Mouse (Mus musculus) hindbrain, embryonic 15.5 days (tissue): ENCODE measurements at regions not wholly inside any gene's neighbourhood (a gene's known extent, or its start where the extent isn't known, plus 50 kb on each side); places are given as distances from the start of the nearest gene placed in this dataset.

ENCODE experiments used
- ATAC-seq: fragments of 200-750 bp; cut with Nextera tagmentation; 2 replicates; pipeline ENCODE4 v1.8.0; 2017; ENCODE audit warnings: low read depth, moderate number of reproducible peaks, moderate TSS enrichment; ENCODE audit not compliant: low FRiP score
- H3K27ac ChIP-seq: fragments of 300-500 bp; sonication (generic); replicated peaks from 2 replicates; pipeline ENCODE4 v1.5.1; 2015; ENCODE audit warnings: mild to moderate bottlenecking, inconsistent platforms
- H3K27me3 ChIP-seq: fragments of 300-500 bp; sonication (generic); 2 replicates; pipeline ENCODE4 v1.6.1; 2015; ENCODE audit warnings: control low read depth, inconsistent platforms
- H3K36me3 ChIP-seq: fragments of 300-500 bp; sonication (generic); 2 replicates; pipeline ENCODE4 v1.6.1; 2015; ENCODE audit warnings: control low read depth, inconsistent platforms
- H3K4me1 ChIP-seq: fragments of 300-500 bp; sonication (generic); replicated peaks from 2 replicates; pipeline ENCODE4 v1.6.1; 2015; ENCODE audit warnings: control low read depth, inconsistent platforms
- H3K4me2 ChIP-seq: fragments of 300-500 bp; sonication (generic); 2 replicates; pipeline ENCODE4 v1.6.1; 2015; ENCODE audit warnings: moderate library complexity, mild to moderate bottlenecking, inconsistent platforms
- H3K4me3 ChIP-seq: fragments of 300-500 bp; sonication (generic); 2 replicates; pipeline ENCODE4 v1.5.1; 2015; ENCODE audit warnings: mild to moderate bottlenecking, inconsistent platforms
- H3K9ac ChIP-seq: fragments of 300-500 bp; sonication (generic); 2 replicates; pipeline ENCODE4 v1.6.1; 2015; ENCODE audit warnings: inconsistent platforms
- H3K9me3 ChIP-seq: fragments of 300-500 bp; sonication (generic); 2 replicates; pipeline ENCODE4 v1.6.1; 2016; ENCODE audit warnings: control low read depth, inconsistent platforms
- WGBS: fragments of 180-500 bp; shearing (Covaris S2); methylation state at CpG from one replicate; pipeline ENCODE4 v1.1.7; 2015; 5-methylcytosine and 5-hydroxymethylcytosine counted together

GRCm38 (mm10) chr8:89380436-89380835, 336.5 kb upstream of the Sall1 start:
- no peak overlapping the region for H3K4me2 ChIP-seq
- no peaks in the 10 kb centered on the region for H3K36me3 ChIP-seq
- H3K9ac ChIP-seq, result no peak overlapping the region
- WGBS, result 74% methylated on average over 9 of the region's 9 CpGs
- H3K27ac ChIP-seq, result no peak overlapping the region
- no peaks in the 10 kb centered on the region for H3K4me1 ChIP-seq
- no peaks in the 10 kb centered on the region for H3K27me3 ChIP-seq
- no peaks in the 10 kb centered on the region for H3K9me3 ChIP-seq
- H3K4me3 ChIP-seq, result no peak overlapping the region
- no peak for ATAC-seq

GRCm38 (mm10) chr8:89372761-89373160, 328.8 kb upstream of the Sall1 start:
- no peak overlapping the region for H3K4me3 ChIP-seq
- H3K9me3 ChIP-seq, result no peaks in the 10 kb centered on the region
- no peaks in the 10 kb centered on the region for H3K4me1 ChIP-seq
- no peaks in the 10 kb centered on the region for H3K36me3 ChIP-seq
- H3K9ac ChIP-seq, result no peak overlapping the region
- no peaks in the 10 kb centered on the region for H3K27me3 ChIP-seq
- no peak overlapping the region for H3K4me2 ChIP-seq
- WGBS, result 88% methylated on average over 3 of the region's 3 CpGs
- ATAC-seq, result no peak
- no peak overlapping the region for H3K27ac ChIP-seq

DNA sequence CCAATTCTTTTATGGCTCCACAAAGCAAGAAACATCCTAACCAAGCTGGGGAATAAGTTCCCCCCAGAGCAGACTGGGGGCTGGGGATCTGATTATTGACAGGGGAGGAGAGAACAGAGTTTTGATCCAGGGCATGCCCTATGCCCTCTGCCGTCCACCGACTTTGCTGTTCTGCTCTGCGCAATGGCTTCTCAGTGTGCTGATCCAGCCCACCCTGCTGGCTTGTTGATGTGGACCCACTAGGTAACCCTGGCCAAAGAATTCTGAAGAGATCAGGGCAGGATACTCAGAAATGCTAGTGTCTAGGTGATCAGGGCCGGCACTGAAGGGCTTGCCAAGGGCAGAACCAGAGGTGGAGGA, 327.8 kb upstream of the Sall1 start:
- no peak overlapping the region for H3K9ac ChIP-seq
- H3K4me3 ChIP-seq, result no peak overlapping the region
- no peak for ATAC-seq
- H3K4me2 ChIP-seq, result no peak overlapping the region
- no peaks in the 10 kb centered on the region for H3K4me1 ChIP-seq
- no peaks in the 10 kb centered on the region for H3K36me3 ChIP-seq
- 57% methylated on average over 4 of the region's 4 CpGs for WGBS
- no peaks in the 10 kb centered on the region for H3K9me3 ChIP-seq
- no peaks in the 10 kb centered on the region for H3K27me3 ChIP-seq
- no peak overlapping the region for H3K27ac ChIP-seq

DNA sequence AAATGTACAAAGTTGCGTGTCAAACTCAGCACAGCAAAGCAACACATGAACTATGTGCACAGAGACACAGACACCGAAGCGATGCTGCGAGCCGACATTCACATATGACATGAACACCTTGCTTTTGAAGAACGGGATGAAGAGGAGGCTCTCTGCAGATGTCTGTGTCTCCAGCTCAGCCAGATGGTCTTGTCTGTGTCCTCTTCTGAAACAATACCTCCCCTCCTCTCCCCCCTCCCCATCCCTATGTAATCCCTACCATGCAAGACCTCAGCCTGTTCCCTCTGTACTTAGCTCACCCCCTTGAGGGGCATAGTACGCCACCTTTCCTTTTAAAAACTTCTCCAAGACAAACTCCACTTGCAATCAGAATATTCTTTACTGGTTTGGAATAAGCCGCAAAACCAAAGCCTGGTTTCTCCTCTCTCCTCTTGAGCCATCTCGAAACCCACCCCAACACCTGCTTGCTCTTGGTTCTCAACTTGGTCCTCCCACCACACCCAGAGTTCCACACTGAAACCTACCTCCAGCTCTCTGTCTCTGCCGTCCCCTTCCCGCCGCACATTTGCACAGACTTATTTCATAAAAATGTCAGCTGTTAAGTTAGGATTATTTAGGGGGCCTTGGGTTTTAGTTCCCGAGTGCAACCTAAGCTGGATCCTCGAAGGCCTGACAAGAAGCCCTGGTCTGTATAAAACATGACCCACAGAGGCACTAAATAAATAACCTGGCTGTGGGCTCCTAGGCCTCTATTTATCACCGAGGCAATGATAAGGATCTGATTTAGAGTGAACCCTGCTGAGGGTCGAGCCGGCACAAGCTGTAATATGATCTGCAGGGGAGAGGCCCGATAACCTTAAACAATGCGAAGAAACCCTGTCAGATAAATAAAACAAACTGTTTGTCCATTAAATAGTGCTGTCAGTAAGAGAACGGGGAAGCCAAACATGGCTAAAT, 327.1 kb upstream of the Sall1 start:
- ATAC-seq, result no peak
- Histone ChIP-seq H3K27ac (no peak overlapping the region), H3K36me3 (no peaks in the 10 kb centered on the region), H3K9ac (no peak overlapping the region), H3K9me3 (no peaks in the 10 kb centered on the region), H3K27me3 (no peaks in the 10 kb centered on the region), H3K4me2 (no peak overlapping the region), H3K4me3 (no peak overlapping the region), H3K4me1 (no peaks in the 10 kb centered on the region)
- WGBS, result 66% methylated on average over 20 of the region's 20 CpGs

- H3K4me1 ChIP-seq, result no peaks in the 10 kb centered on the region
- no peak overlapping the region for H3K4me2 ChIP-seq
- 98% methylated on average over 3 of the region's 3 CpGs for WGBS
- H3K27ac ChIP-seq, result no peak overlapping the region
- no peak overlapping the region for H3K9ac ChIP-seq
- H3K27me3 ChIP-seq, result no peaks in the 10 kb centered on the region
- no peak for ATAC-seq
- H3K36me3 ChIP-seq, result no peaks in the 10 kb centered on the region
- no peak overlapping the region for H3K4me3 ChIP-seq
- no peaks in the 10 kb centered on the region for H3K9me3 ChIP-seq
These were observed 321.5 kb upstream of the Sall1 start for GRCm38 (mm10) chr8:89365430-89365829.

GRCm38 (mm10) chr8:89358411-89358810, 314.4 kb upstream of the Sall1 start:
- Histone ChIP-seq H3K4me1 (no peaks in the 10 kb centered on the region), H3K27ac (no peak overlapping the region), H3K9ac (no peak overlapping the region), H3K4me2 (no peak overlapping the region), H3K27me3 (no peaks in the 10 kb centered on the region), H3K36me3 (no peaks in the 10 kb centered on the region), H3K4me3 (no peak overlapping the region), H3K9me3 (no peaks in the 10 kb centered on the region)
- WGBS, result 77% methylated on average over 4 of the region's 4 CpGs
- ATAC-seq, result no peak

- H3K4me3 ChIP-seq, result no peak overlapping the region
- H3K36me3 ChIP-seq, result no peaks in the 10 kb centered on the region
- WGBS, result 77% methylated on average over 3 of the region's 3 CpGs
- no peak for ATAC-seq
- H3K27ac ChIP-seq, result no peak overlapping the region
- no peaks in the 10 kb centered on the region for H3K9me3 ChIP-seq
- no peaks in the 10 kb centered on the region for H3K27me3 ChIP-seq
- H3K4me1 ChIP-seq, result no peaks in the 10 kb centered on the region
- H3K9ac ChIP-seq, result no peak overlapping the region
- no peak overlapping the region for H3K4me2 ChIP-seq
These were observed 301.6 kb upstream of the Sall1 start for GRCm38 (mm10) chr8:89345547-89345946.

DNA sequence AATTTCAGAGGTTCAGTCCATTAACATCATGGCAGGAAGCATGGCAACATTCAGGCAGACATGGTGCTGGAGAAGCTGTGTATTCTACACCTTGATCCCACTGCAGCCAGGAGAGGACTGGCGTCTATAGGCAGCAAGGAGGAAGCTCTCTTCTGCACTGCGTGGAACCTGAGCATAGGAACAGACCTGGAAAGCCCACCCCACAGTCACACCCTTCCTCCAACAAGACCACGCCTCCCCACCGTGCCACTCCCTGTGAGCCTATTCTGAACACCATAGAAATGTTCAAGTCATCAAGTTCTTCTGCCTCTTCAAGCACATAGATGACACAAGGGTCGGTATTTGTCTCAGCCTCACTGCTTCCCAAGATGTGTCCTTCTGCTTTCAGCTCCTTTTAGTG, 297.7 kb upstream of the Sall1 start:
- Histone ChIP-seq H3K4me1 (no peaks in the 10 kb centered on the region), H3K9ac (no peak overlapping the region), H3K36me3 (no peaks in the 10 kb centered on the region), H3K4me2 (no peak overlapping the region), H3K27ac (no peak overlapping the region), H3K4me3 (no peak overlapping the region), H3K9me3 (no peaks in the 10 kb centered on the region), H3K27me3 (no peaks in the 10 kb centered on the region)
- 92% methylated on average over 5 of the region's 5 CpGs for WGBS
- no peak for ATAC-seq

DNA sequence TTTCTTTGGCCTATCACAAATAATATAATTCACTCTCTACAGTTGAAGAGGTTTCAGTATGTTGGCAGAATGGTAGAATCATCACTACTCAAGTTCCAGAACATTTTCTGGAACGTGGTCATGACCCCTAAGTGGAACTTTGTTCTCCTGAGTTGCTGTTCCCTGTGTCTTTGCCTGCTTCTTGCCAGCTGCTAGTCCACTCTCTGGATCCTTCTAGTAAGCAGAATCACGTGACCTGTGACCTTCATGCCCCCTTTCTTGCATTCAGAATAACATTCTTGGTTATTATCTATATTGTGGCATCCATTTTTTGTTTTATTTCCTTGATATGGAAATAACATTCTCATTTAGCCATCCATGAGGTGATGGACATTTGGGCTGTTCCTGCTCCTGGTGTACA, 291.5 kb upstream of the Sall1 start:
- Histone ChIP-seq H3K27ac (no peak overlapping the region), H3K9ac (no peak overlapping the region), H3K36me3 (no peaks in the 10 kb centered on the region), H3K4me2 (no peak overlapping the region), H3K9me3 (no peaks in the 10 kb centered on the region), H3K27me3 (no peaks in the 10 kb centered on the region), H3K4me3 (no peak overlapping the region), H3K4me1 (no peaks in the 10 kb centered on the region)
- 86% methylated on average over 2 of the region's 2 CpGs for WGBS
- ATAC-seq, result no peak

GRCm38 (mm10) chr8:89325751-89326351, 281.9 kb upstream of the Sall1 start:
- no peak overlapping the region for H3K4me2 ChIP-seq
- H3K36me3 ChIP-seq, result no peaks in the 10 kb centered on the region
- 76% methylated on average over 2 of the region's 2 CpGs for WGBS
- H3K27me3 ChIP-seq, result no peaks in the 10 kb centered on the region
- no peak overlapping the region for H3K9ac ChIP-seq
- ATAC-seq, result no peak
- peaks cover 6% of the 10 kb centered on the region; the same call in 1 of the 2 replicates for H3K4me1 ChIP-seq
- no peak overlapping the region for H3K27ac ChIP-seq
- H3K9me3 ChIP-seq, result no peaks in the 10 kb centered on the region
- no peak overlapping the region for H3K4me3 ChIP-seq

DNA sequence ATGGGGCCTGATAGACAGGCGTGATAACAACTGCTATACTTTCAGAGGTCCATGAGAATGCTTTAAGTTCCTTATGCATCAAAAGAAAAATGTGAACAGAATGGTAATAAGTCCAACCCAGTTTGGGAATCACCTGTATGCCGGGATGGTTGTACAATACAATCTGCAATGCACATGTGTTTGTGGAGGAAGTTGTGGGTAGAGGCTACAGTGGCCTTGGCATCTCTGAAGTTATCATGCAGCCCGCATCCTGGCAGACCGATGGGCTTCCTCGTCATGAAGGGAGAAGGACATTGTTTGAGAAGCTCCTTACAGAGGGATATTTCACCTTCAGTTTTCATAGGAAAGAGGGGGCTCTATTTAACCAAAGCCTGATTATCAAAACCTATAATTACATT, 281.3 kb upstream of the Sall1 start:
- H3K27ac ChIP-seq, result no peak overlapping the region
- no peak overlapping the region for H3K4me2 ChIP-seq
- H3K27me3 ChIP-seq, result no peaks in the 10 kb centered on the region
- no peaks in the 10 kb centered on the region for H3K36me3 ChIP-seq
- peaks cover 6% of the 10 kb centered on the region; the same call in 1 of the 2 replicates for H3K4me1 ChIP-seq
- no peaks in the 10 kb centered on the region for H3K9me3 ChIP-seq
- no peak overlapping the region for H3K4me3 ChIP-seq
- no peak overlapping the region for H3K9ac ChIP-seq
- WGBS, result 56% methylated on average over 5 of the region's 5 CpGs
- ATAC-seq, result no peak

GRCm38 (mm10) chr8:89324462-89325247, 280.7 kb upstream of the Sall1 start:
- Histone ChIP-seq H3K36me3 (no peaks in the 10 kb centered on the region), H3K27me3 (no peaks in the 10 kb centered on the region), H3K4me3 (no peak overlapping the region), H3K4me1 (peaks cover 6% of the 10 kb centered on the region; the same call in 1 of the 2 replicates), H3K9ac (no peak overlapping the region), H3K4me2 (no peak overlapping the region), H3K9me3 (no peaks in the 10 kb centered on the region), H3K27ac (no peak overlapping the region)
- ATAC-seq, result no peak
- 29% methylated on average over 12 of the region's 12 CpGs for WGBS
